Mouse (Mus musculus) C2C12 (cell line): ENCODE results near the gene Mfsd2a.

ENCODE experiments used
- CTCF ChIP-seq: IDR thresholded peaks from one replicate; pipeline ENCODE4 v1.5.1; 2011; ENCODE audit not compliant: control insufficient read depth, insufficient read depth, insufficient read length
- MYOG ChIP-seq: IDR thresholded peaks from one replicate; pipeline ENCODE4 v1.6.1; 2011; ENCODE audit not compliant: control insufficient read depth, insufficient read length; ENCODE audit errors: extremely low read depth
- USF1 ChIP-seq: IDR thresholded peaks from one replicate; pipeline ENCODE4 v1.6.1; 2011; ENCODE audit warnings: low read depth, mild to moderate bottlenecking, control low read depth, moderate library complexity

GRCm38 (mm10) chr4:122905359-122905758 is 55.6 kb downstream of the Mfsd2a start:
- TF ChIP-seq MYOG (no peak), CTCF (no peak), USF1 (no peak)
